Mouse (Mus musculus) layer of hippocampus, postnatal 25 days (tissue): Measurements from ENCODE around the gene Sash3. TPM values are rescaled to one million over a fixed set of nuclear protein-coding genes. Genes with fewer than 3 reads are reported as not detected.

Source experiments
- DNase-seq, 2 experiments: peaks; one replicate each; pipeline ENCODE4 v3.0.0; 2022; ENCODE audit warnings: mixed read lengths in 2 of 2, low spot score in 1 of 2; ENCODE audit errors: extremely low spot score in 1 of 2
- total RNA-seq, 2 experiments: library from RNA; stranded (reverse); gene quantifications; 2 replicates each; pipeline ENCODE4 v1.2.3; 2021

Sash3 gene
- total RNA-seq, 2 experiments from 2014 or later: 1.4 to 1.7 TPM

DNA sequence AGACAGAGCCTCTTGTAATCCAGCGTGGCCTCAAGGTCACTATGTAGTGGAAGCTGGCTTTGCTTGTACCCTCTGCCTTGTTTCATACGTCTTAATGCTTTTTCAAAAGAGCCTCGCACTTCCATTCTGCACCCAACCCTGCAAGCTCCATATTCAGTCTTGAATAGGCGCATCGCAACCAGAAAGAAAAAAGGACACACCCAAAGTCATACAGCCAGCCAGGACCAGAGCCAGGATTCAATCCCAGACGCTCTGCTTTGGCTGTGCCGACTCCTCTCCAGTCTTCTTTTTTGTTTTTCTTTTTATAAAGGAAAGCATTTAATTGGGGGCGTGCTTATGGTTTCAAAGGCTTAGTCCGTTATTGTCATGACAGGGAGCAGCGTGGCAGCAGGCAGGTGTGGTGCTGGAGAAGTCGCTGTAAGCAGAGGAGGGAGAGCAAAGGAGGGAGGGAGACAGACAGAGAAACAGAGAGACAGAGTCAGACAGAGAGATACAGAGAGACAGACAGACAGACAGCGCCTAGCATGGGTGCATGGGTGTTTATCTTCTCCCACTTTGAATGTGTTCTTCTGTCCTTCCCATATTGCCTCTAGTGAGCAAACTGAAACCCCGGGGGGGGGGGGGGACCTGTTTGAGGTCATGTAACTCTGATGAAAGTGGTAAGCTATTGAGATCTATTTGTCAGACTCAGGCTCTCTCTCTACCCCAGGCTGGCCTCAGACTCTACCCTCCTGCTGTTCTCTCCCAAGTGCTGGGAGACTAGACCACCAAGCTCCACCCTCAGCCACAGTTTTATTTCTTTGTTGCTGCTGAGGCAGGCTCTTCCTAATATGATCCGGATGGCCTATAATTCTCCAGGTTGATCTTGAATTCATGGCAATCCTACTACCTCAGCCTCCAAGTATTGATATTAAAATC lies 6.6 kb upstream of the Sash3 start:
- DNase-seq: no peak

DNA sequence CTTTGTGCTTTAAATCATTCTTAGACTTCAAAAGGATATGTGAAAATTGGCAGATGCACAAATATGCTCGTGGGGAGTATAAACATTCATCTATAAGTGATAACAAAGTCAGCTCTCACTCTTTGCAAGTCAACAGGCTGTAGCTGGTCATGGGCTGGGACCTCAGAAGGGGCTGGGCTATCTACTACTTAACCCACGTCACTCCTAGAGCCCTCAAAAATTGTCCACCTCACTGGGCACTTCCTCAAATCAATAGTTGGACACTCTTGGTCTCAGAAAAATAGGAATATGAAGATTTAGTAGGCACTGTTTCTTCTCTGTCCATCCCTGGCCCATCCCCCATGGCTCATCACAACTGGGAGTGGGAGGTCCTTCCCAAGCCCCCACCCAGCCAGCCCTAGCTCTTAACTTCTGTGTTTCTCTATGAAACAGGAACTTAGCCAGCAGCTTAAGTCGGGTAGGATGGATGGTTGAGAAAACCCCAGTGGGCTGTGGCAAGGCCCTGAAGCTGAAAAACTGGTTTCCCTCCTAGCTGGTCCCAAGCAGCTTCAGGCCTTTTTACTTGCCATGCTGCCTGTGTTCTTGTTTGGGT lies 5.9 kb upstream of the Sash3 start:
- DNase-seq: no peak

DNA sequence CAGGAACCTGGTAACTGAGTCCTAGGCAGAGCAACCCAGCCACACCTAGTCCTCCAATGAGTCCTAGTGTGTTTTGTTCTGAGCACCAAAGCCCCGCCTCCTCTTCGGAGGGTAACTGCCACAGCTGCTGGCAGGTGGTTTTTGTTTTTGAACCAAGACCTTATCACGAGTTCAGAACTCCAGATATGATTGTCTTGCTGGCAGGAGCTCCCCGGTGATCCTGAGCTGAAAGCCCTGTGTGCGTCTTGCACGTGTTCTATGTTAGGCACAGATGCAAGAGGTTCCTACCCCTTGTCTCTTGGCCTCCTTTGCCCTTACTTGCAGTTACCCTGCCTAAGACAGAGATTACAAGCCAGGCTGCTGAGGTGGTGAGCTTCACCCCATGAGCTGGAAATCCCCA lies 4.8 kb upstream of the Sash3 start:
- no peak for DNase-seq

DNA sequence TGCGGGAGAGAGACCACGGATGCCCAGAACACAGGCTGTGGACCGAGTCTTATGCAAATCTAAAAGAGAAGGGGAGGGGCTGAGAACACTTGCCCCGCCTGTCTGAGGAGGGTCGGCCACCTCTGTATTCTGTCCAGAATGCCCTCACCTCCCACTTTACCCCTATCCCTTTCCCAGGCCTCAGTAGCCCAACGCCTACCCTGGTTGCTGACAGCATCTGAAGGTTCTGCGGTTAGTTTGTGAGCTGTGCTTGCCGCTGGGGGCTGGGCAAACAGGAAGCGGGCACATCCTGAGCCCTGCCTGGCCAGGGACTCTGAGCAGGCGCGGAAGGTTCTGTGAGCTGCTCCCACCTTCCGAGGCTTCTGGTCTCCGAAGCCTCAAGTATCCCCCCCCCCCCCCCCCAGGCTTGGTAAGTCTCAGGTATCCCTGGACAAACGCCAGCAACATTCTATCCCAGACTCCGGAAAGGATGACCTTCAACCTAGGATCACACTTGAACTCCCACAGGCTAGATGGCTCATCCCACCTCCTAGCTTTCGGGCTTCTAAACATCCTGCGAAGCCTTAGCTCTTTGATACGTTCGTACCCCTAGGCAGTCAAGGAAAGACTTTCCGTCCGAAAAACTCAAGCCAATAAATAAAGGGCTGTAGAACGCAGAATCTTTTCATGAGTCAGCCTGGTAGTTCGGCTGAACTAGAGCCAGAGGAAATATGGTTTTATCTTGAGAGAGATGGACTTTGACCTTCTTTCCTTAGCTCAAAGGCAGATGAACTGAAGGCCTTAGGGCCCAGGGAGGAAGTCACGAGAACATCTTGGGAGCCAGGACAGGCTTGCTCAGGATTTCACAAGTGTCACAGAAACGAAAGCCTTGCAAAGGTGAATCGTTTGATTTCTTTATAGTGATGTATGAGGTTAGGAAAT lies 2.6 kb upstream of the Sash3 start:
- no peak for DNase-seq

DNA sequence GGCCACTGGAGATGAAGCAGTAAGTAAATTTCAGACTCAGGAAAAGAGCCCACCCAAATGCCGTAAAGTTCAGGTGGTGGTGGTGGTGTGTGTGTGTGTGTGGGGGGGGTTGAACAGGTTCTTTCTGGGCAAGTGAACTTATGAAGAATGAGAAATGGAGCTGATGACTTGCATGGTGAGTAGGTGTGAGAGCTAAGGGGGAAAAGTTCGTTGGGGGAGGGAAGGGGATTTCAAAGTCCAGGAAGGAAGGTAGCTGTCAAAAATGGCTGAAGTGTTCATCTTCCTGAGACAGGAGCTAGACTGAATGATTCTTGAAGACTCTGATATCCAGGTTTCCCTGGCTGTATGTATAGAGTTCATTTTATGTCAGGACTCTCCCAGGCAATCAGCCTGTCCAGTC lies 990 bp downstream of the Sash3 start:
- no peak for DNase-seq

DNA sequence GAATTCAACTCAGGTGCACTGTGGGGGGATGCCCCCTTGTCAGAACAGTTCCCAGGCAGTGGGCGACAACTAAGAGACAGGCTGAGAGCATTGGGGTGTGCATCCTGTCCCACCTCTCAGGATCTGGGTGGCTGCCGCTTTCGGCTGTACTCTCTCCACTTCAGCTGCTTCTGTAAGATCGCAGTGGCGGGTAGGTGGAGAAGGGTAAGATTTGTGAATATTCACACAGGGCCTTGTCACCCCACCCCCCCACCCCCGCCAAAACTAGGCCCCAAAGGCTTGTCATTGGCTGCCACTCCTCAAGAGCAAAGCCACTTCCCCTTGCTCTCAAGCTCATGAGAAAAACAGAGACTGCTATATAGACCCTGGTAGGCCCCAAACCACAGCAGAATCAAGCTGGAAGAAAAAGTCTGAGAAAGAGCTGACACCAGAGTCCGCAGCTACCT lies 1.5 kb downstream of the Sash3 start:
- no peak for DNase-seq

DNA sequence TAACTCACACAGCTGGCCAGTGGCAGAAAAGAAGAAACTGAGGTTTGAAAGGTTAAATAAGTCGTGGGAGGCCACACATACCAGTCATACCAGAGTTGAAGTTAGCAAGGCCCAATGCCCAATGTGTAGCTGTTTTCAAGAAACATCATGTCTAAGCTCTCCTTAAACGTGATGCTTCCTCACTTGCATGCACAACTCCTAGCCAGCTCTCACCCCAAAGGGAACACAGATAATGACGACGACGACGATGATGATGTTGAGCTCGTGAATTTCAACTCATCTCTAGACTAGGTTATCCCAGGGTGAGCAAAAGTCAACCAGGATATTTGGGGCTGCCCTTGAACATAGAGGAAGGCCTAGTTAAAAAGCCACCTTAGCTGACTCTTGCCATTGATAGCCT lies 5.9 kb downstream of the Sash3 start:
- DNase-seq: no peak

DNA sequence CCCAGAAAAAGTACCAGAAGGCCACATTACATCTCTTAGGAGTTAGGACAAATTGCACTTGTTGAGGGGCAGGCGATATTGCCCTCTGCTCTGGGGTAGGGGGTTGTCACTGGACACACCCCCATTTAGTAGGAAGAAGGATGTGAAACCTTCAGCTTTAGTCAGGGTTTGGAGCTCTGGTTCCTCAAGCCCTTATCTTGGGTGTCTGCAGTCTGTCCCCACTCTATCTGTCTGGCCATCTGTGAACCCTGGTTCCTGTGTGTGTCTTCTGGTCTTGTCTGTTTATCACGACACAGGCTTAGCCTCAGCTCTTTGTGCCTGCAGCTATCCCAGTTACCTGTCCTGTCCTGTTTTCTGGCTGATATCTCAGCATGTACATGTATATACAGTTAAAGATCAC lies 7.2 kb downstream of the Sash3 start:
- no peak for DNase-seq

DNA sequence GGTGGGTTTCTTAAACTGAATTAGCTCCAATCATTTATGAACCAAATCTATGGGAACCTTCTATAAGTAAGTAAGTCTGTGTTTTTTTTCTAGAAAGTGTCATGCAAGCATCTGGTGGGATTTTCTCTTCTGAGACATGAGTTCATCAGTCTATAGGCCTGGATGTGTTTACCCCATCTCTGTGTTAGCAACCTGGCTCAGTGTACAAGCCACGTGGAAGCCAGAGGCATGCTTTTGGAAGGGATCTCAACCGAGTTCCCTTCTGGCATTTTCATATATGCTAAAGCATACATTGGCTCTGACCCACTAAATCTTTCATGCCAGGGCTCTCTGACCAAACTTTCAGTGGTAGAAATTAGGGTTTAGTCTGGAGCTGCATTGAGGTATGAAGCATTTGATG lies 7.7 kb downstream of the Sash3 start:
- no peak for DNase-seq

DNA sequence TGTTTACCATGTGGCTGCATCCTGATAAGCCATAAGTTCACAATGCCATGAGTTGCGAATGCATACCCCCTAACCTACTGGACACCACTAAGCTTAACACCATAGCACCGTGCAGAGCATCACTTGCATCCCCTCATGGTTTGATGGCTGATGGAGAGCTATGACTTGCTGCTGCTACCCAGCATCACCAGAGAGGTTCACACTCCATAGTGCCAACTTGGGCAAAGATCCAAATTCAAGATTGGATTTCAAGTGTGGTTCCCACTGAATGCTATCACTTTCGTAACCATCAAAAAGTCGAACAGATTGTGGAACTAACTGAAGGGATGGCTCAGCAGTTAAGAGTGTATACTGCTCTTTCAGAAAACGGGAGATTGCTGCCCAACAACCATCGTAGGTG lies 9.3 kb downstream of the Sash3 start:
- DNase-seq: no peak

DNA sequence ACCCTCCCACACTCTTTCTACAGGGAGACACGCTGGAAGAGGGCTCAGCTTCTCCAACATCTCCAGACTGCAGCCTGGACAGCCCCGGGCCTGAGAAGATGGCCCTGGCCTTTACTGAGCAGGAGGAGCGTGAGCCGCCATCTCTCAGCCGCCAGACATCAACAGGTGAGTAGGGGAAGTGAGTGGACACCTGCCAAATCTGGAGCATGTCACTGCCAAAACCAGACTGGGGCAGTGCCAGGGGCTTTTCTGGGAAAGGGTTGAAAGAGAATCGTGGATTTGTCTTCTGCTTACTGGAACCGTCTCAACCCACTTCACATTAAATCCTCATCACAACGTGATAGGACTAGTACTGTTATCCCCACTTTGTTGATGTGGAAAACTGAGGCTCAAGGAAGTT lies 11.2 kb downstream of the Sash3 start:
- no peak for DNase-seq

DNA sequence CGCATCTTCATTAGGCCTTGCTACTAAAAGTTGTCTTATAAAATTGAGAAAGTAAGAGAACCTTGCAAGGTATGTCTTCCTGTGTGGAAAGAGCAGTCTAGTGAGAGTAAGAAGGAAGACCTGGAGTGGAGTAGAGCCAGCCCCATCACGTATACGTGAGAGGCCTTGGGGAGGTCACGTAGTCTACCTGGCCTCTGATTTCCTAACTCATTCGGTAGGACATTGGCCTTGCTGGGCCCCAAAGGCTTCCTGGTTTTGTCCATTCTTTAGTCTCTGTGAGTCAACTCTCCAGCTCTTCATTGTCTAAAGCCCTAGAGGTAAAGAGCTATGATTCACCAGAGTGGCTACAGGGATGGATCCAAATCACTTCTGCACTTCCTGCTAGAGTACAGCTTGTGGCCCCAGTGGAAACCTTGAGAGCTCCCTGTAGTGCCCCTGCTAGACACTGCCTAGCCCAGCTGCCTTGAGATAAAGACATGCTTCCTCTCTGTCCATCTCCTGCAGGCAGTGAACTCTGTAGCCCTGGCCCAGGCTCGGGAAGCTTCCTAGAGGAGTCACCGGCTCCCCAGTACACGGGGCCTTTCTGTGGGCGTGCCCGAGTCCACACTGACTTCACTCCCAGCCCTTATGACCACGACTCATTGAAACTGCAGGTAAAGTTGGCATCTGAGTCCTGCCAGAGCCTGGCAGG lies 12.1 kb downstream of the Sash3 start:
- DNase-seq: no peak

DNA sequence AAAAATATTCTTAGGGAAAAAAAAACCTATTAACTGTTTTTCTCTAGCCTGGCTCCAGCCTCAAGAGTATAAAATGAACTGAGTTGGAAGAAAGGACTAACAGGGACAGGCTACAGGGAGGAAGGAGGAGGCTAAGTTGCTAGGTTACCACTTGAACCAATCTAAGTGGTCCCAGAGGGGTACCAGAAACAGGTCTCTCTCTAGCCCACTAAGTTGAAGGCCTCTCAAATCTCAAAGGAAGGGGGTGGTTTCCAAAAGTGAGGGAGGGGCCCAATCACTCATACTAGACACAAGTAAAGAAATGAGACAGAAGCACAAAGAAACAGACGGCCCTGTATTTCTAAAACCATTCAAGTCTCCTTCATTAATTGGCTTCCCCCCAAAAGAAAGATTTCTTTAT lies 23.7 kb downstream of the Sash3 start:
- DNase-seq: no peak

DNA sequence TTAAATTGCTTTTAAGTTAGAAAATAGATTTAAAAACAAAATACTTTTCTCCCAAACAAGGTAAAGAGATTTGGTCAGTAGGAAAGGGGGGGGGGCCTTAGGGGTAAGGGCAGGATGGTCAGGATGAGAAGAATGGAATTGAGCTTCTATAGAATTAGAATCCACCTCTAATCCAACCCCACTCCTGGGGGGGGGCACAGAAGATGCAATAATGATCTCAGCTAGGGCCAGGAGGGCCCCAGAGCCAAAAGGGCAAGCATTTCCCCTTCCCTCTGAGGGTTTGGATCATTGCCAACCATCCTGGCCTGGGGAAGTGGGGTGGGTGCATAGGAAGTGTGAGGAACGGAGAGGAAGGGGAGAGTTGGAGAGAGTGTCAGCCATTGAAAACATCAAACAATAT lies 24.1 kb downstream of the Sash3 start:
- DNase-seq: no peak

DNA sequence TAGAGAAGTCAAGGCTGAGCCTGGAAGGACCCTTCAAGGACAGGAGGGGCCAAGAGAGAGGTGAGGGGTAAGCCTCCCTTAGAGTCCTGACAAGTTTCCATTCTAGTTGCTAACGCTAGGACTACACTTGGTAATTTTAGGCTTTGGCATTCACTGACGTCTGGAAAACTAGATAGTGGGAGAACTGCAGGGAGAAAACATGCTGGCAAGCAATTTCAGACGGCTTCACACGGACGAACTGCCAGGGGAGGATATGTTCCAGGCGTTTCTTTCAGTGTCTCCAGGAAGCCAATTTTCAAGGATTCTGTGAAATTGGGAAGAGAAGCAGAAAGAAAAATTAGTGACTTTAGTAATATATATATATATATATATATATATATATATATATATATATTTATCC lies 35.6 kb downstream of the Sash3 start:
- no peak for DNase-seq

DNA sequence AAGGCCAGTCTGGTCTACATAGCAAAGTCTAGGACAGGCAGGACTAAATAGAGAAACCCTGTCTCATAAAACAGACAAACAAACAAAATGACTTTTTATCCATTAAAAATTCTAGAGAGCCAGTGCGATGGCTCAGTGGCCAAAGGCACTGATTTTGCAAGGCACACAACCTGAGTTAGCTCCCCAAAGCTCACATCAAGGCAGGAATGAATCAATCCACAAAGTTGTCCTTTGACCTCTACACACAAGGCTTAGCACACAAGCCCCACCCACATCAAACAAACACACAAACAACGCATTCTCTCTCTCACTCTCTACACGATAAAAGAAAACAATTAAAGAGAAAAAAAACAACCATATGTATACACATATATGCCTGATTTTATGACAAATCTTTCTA lies 38.5 kb downstream of the Sash3 start:
- DNase-seq: no peak

DNA sequence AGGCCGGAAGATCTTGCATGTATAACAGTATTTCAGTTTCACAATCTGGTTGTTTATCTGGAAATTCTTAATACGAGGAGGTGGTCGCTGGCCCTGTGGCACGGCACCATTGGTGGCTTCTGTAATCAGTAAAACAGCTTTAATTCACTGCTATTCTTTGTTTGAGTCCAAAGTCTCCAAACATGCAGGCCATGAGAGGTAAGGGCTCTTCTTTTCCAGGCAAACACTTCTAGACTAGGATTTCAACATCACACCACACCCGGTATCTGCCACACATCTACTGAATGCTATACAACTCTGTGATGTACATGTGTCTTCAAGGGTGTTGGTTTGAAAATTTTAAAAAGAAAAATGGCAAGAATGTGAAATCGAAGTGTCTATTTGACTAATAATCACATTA lies 45.0 kb downstream of the Sash3 start:
- no peak for DNase-seq

DNA sequence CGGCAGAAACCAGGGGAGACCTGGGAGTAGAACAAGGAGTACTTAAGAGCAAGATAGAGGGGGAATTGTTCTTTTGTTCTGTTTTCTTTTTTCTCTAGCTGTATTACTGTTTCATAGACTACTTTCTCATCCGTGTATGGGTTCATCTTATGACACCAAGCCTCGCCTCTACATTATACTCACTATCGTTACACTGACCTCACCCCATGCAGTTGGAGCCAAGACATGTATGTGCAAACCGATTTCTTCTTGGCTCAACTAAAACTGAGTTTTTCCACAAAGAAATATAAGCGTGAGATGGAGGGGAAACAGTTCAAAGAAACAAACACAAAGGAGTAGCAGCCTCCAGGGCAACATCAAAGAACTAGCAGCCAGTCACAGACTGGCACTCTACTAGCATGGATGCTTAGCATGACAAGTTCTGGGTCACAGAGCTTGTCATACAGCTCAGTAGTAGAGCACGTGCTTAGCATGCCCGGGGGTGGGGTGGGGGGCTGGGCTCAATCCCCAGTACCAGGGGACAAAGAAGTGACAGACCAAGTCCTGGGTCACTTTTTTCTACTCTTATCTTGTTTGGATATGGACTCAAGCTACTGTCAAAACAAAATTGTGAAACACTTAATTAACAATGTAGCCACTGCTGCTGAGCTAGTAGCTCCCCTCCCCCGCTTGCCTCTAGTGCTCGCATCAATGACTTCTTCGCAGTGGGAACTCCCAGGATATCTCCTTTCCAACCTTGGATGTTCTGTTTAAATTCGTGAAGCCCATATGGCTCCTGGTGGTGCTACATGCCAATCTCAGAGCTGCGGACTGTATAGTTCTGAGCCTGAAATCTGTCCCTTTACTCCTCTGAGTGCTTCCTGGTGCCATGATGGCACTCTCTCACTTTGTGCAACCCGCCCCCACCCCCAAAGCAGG lies 47.3 kb downstream of the Sash3 start:
- DNase-seq: no peak

DNA sequence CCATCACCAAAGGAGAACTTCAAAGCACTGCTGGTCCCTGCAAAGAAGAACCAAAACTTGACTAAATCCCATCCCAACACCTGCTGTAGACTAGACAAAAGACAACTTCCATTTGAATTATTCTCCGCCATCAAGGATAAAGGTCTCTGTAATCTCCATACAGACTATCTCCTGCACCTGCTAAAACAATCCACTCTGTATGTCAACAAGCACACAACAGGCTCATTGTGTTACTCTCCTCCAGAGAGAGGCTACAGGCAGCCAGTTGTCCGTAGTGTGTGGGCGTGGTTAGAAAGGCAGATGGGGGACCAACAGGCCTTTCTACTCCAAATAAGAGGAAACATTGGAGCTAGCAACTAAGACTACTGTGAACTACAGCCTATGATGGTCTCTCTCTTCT lies 51.6 kb downstream of the Sash3 start:
- no peak for DNase-seq
